Mouse (Mus musculus) heart, adult 18-20 months (tissue): ENCODE measurements around the gene Tgm7. TPM values are rescaled to one million over a fixed set of nuclear protein-coding genes. Genes with fewer than 3 reads are reported as not detected.

Source experiments
- DNase-seq, 2 experiments: peaks; one replicate each; pipeline ENCODE4 v3.0.0; 2021 to 2022; ENCODE audit warnings: mixed read lengths in 1 of 2
- total RNA-seq, 2 experiments: library from RNA; stranded (reverse); gene quantifications; 2 replicates each; pipeline ENCODE4 v1.2.3; 2021

Gene Tgm7
- total RNA-seq, 2 experiments from 2014 or later = not detected

- DNase-seq = no peak
Observed at GRCm38 (mm10) chr2:121071871-121072270, 37.7 kb downstream of the Tgm7 start.

GRCm38 (mm10) chr2:121069506-121069905 is 40.1 kb downstream of the Tgm7 start:
- no peak for DNase-seq

- DNase-seq = no peak
Observed at GRCm38 (mm10) chr2:121067116-121067515, 42.5 kb downstream of the Tgm7 start.

- no peak for DNase-seq
Observed at GRCm38 (mm10) chr2:121061315-121061714, 48.3 kb downstream of the Tgm7 start.

- DNase-seq = no peak
Observed at GRCm38 (mm10) chr2:121057997-121058396, 51.6 kb downstream of the Tgm7 start.

- DNase-seq = no peak
Observed at GRCm38 (mm10) chr2:121055915-121056314, 53.7 kb downstream of the Tgm7 start.

- DNase-seq = peak in 1 of 2 experiments; percentile 5
Observed at GRCm38 (mm10) chr2:121054060-121054459, 55.5 kb downstream of the Tgm7 start.

GRCm38 (mm10) chr2:121052176-121052575 is 57.4 kb downstream of the Tgm7 start:
- DNase-seq = no peak

- DNase-seq = no peak
Observed at GRCm38 (mm10) chr2:121045653-121046052, 63.9 kb downstream of the Tgm7 start.

Other genes with a start within 250 kb of the Tgm7 start
- gene Ubr1, start 139.1 kb downstream of the Tgm7 start, total RNA-seq = 10 to 100 TPM; 18.9 to 21.4 TPM
- 1 to 10 TPM; 3.3 to 3.5 TPM for gene Tmem62, start 132.8 kb downstream of the Tgm7 start, total RNA-seq
- gene Ccndbp1, start 101.4 kb downstream of the Tgm7 start, total RNA-seq = 10 to 100 TPM; 32.5 to 35.2 TPM
- gene Epb42, start 72.7 kb downstream of the Tgm7 start, total RNA-seq = under 1 TPM in 1 of 2 experiments, not detected in 1; 0.44 TPM
- not detected for gene Tgm5, start 24.0 kb downstream of the Tgm7 start, total RNA-seq
- gene Adal, start 30.6 kb upstream of the Tgm7 start, total RNA-seq = 10 to 100 TPM; 10.3 to 11.2 TPM
- gene Lcmt2, start 30.9 kb upstream of the Tgm7 start, total RNA-seq = 1 to 10 TPM; 8.8 to 9.4 TPM
- 10 to 100 TPM; 16.4 to 21.3 TPM for gene Tubgcp4, start 60.9 kb upstream of the Tgm7 start, total RNA-seq
- 1 to 10 TPM; 5.8 to 6.8 TPM for gene Zscan29, start 61.3 kb upstream of the Tgm7 start, total RNA-seq
- 10 to 100 TPM; 28.1 to 28.4 TPM for gene Trp53bp1, start 161.6 kb upstream of the Tgm7 start, total RNA-seq
- 1 to 10 TPM; 3.5 to 3.8 TPM for gene Map1a, start 179.8 kb upstream of the Tgm7 start, total RNA-seq
- 10 to 100 TPM; 87.5 to 93.6 TPM for gene Ppip5k1, start 245.6 kb upstream of the Tgm7 start, total RNA-seq
- 1 to 10 TPM; 1.2 to 2.7 TPM for gene Ckmt1, start 247.9 kb upstream of the Tgm7 start, total RNA-seq